Mouse (Mus musculus) testis, adult 2 months (tissue): ENCODE results near the gene Sgpp2.

ENCODE experiments used
- CTCF ChIP-seq: fragments of 200-500 bp; IDR thresholded peaks from 2 replicates; pipeline ENCODE4 v1.5.1; 2012; ENCODE audit warnings: low read depth, mild to moderate bottlenecking, inconsistent platforms, low read length, moderate library complexity; ENCODE audit not compliant: control insufficient read depth, insufficient read depth, insufficient replicate concordance
- POLR2A ChIP-seq: fragments of 200-500 bp; IDR thresholded peaks from 2 replicates; pipeline ENCODE4 v1.6.1; 2012; ENCODE audit warnings: low read depth, mild to moderate bottlenecking, inconsistent platforms, low read length, moderate library complexity; ENCODE audit not compliant: control insufficient read depth

DNA sequence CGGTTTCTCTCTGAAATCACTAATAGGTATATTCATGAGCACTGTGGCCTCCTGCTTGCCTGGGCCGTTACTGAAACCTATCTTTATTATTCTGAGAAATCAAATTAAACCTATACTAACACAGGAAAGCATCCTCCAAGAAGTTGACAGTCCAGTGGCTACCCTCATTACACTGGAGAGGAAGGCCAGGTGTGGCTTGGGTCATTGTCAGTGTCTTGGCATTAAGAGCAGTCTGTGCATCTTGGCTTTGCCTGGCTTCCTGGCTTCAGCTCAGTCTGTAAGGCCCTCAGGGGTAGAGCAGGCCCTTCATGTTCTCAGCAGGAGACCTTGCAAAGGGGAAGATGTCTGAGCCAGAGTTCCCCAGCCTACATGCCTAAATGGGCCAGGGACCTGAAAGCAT is 99.3 kb downstream of the Sgpp2 start:
- TF ChIP-seq CTCF (no peak), POLR2A (no peak)
